Mouse (Mus musculus) heart, embryonic 15.5 days (tissue): ENCODE results near the gene Nmral1. TPM values are rescaled to one million over a fixed set of nuclear protein-coding genes. Genes with fewer than 3 reads are reported as not detected.

ENCODE experiments used
- ATAC-seq: fragments of 200-750 bp; cut with Nextera tagmentation; replicated peaks from 2 replicates; pipeline ENCODE4 v1.8.0; 2017; ENCODE audit warnings: low read depth, moderate TSS enrichment; ENCODE audit not compliant: insufficient number of reproducible peaks, insufficient read depth, low FRiP score
- H3K27ac ChIP-seq: fragments of 300-500 bp; sonication (generic); 2 replicates; pipeline ENCODE4 v1.5.1; 2015; ENCODE audit warnings: mild to moderate bottlenecking, inconsistent platforms
- H3K27me3 ChIP-seq: fragments of 300-500 bp; sonication (generic); 2 replicates; pipeline ENCODE4 v1.6.1; 2015; ENCODE audit warnings: inconsistent platforms
- H3K36me3 ChIP-seq: fragments of 300-500 bp; sonication (generic); 2 replicates; pipeline ENCODE4 v1.6.1; 2015; ENCODE audit warnings: mild to moderate bottlenecking, inconsistent platforms
- H3K4me1 ChIP-seq: fragments of 300-500 bp; sonication (generic); replicated peaks from 2 replicates; pipeline ENCODE4 v1.6.1; 2015; ENCODE audit warnings: inconsistent platforms
- H3K4me2 ChIP-seq: fragments of 300-500 bp; sonication (generic); 2 replicates; pipeline ENCODE4 v1.6.1; 2015; ENCODE audit warnings: inconsistent platforms, mild to moderate bottlenecking, moderate library complexity
- H3K4me3 ChIP-seq: fragments of 300-500 bp; sonication (generic); 2 replicates; pipeline ENCODE4 v1.5.1; 2015; ENCODE audit warnings: mild to moderate bottlenecking, inconsistent platforms
- H3K9ac ChIP-seq: fragments of 300-500 bp; sonication (generic); 2 replicates; pipeline ENCODE4 v1.6.1; 2015; ENCODE audit warnings: mild to moderate bottlenecking, inconsistent platforms
- H3K9me3 ChIP-seq: fragments of 300-500 bp; sonication (generic); replicated peaks from 2 replicates; pipeline ENCODE4 v1.6.1; 2016; ENCODE audit warnings: inconsistent platforms
- WGBS: fragments of 180-500 bp; shearing (Covaris S2); methylation state at CpG from one replicate; pipeline ENCODE4 v1.1.7; 2015; ENCODE audit warnings: mixed read lengths; 5-methylcytosine and 5-hydroxymethylcytosine counted together
- polyA plus RNA-seq: library from polyadenylated mRNA; unstranded; fragments of >200 nt; fragmentation: Nextera tagmentation; extraction: Ambion mirVana; gene quantifications from 2 replicates; pipeline ENCODE4 v1.2.1, GENCODE M21; 2015

Nmral1 gene
- polyA plus RNA-seq, 1 experiment from 2014 or later, result 25.2 TPM

DNA sequence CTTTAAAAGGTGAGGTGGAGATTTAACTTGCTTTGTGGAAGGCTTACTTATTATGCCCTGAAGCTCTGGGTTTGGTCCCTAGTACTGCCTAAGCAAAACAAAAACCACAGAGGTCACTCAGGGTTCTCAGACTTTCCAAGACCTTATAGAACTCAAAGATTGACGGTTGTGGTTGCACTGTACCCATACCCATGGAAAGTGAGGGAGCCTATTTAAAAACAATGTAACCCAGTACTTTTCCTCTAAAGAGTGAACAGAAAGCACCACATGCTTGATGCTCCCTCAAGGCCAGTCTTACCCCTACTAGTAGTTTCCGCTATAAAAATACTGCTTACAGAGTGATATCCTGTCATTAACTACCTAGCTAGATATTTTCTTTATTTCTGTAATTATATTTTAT lies 17.1 kb upstream of the Nmral1 start:
- H3K36me3 ChIP-seq, result no peaks in the 10 kb centered on the region; the same call in 1 of the 2 replicates
- no peaks in the 10 kb centered on the region for H3K27me3 ChIP-seq
- WGBS, result 83% methylated on average over 2 of the region's 2 CpGs
- no peak overlapping the region for H3K4me3 ChIP-seq
- no peak overlapping the region for H3K9ac ChIP-seq
- no peaks in the 10 kb centered on the region for H3K9me3 ChIP-seq
- H3K27ac ChIP-seq, result no peak overlapping the region
- no peak overlapping the region for H3K4me2 ChIP-seq
- H3K4me1 ChIP-seq, result no peaks in the 10 kb centered on the region
- ATAC-seq, result no peak

- ATAC-seq, result no peak
- Histone ChIP-seq H3K9ac (no peak overlapping the region), H3K27me3 (no peaks in the 10 kb centered on the region), H3K27ac (no peak overlapping the region), H3K4me1 (peaks cover 20% of the 10 kb centered on the region), H3K36me3 (no peaks in the 10 kb centered on the region; the same call in 1 of the 2 replicates), H3K4me3 (no peak overlapping the region), H3K9me3 (no peaks in the 10 kb centered on the region), H3K4me2 (no peak overlapping the region)
- WGBS, result 67% methylated on average over 3 of the region's 3 CpGs
Observed at GRCm38 (mm10) chr16:4730776-4731358, 11.7 kb upstream of the Nmral1 start.

GRCm38 (mm10) chr16:4727963-4728362 lies 8.8 kb upstream of the Nmral1 start:
- Histone ChIP-seq H3K9me3 (no peaks in the 10 kb centered on the region), H3K4me2 (peak overlapping the region; percentile 72), H3K4me3 (peak overlapping the region; percentile 73), H3K27me3 (no peaks in the 10 kb centered on the region), H3K36me3 (no peaks in the 10 kb centered on the region), H3K9ac (no peak overlapping the region), H3K4me1 (peaks cover 20% of the 10 kb centered on the region), H3K27ac (peak overlapping the region; percentile 54; the same call in 1 of the 2 replicates)
- WGBS, result 31% methylated on average over 1 of the region's 1 CpGs
- no peak for ATAC-seq

DNA sequence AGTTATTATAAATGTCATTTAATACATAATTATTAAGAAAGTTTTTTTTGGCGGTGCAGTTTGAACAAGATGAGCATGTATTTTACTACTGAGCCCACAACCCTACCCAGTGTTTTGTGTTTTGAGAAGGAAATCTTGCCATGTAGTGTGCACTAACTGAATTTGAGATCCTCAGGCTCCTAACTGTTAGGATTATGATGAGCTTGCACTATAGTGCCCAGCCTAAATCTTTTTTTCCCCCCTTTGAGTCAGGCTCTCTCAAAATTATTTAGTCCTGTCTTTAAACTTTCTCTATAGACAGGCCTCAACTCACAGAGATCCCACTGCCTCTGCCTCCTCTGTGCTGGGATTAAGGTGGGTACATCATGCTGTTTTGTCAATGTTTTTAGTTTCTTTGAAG lies 8.4 kb upstream of the Nmral1 start:
- Histone ChIP-seq H3K27ac (peak overlapping the region; percentile 54; the same call in 1 of the 2 replicates), H3K9ac (no peak overlapping the region)

DNA sequence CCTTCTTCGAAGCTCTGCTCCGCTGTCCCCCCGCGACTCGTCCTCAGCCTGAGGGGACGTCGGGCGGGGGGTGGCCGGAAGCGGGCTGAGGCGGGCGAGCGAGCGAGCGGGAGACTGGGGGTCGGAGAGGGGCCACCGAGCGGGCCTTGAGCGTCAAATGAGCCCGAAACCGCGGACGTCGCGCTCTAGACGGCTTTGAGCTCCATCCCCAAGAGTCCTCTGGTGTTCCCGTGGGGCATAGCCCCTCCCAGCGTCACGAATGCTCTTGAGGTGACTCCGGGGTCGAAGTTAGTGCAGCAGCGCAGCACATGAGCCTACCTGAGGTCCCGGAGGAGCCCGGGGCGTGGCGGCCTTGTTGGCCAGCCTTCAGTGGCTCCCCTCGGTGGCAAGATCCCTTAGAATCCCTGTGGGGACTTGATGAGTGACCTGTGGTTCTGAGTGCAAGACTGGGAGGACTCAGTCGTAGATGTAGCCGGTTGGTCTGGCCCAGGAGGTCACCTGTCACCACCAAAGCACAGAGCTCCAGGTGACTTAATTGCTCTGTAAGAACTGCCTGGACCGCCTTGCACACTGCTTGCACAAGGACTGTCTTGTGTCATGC lies 7.5 kb upstream of the Nmral1 start:
- WGBS, result 1% methylated on average over 40 of the region's 40 CpGs
- ATAC-seq, result peak; percentile 71

More for the DNA sequence above, 8.4 kb upstream of the Nmral1 start:
- H3K4me3 ChIP-seq, result peak overlapping the region; percentile 73
- H3K9me3 ChIP-seq, result no peaks in the 10 kb centered on the region
- no peaks in the 10 kb centered on the region for H3K36me3 ChIP-seq
- peaks cover 20% of the 10 kb centered on the region for H3K4me1 ChIP-seq
- ATAC-seq, result no peak
- H3K4me2 ChIP-seq, result peak overlapping the region; percentile 72
- H3K27me3 ChIP-seq, result no peaks in the 10 kb centered on the region
- 84% methylated on average over 1 of the region's 1 CpGs for WGBS

GRCm38 (mm10) chr16:4725780-4726527 lies 6.8 kb upstream of the Nmral1 start, which contains the start of gene Hmox2:
Hmox2 (plus strand) TSS chr16:4726361.
- Histone ChIP-seq H3K9ac (peak within 1 kb of the TSS; percentile 81), H3K27ac (peak within 1 kb of the TSS; percentile 87), H3K4me3 (peak within 1 kb of the TSS; percentile 73), H3K4me1 (peaks cover 20% of the 10 kb centered on the region), H3K9me3 (no peaks in the 10 kb centered on the region), H3K27me3 (no peaks in the 10 kb centered on the region), H3K36me3 (no peaks in the 10 kb centered on the region), H3K4me2 (peak within 1 kb of the TSS; percentile 72)
- WGBS, result 4% methylated on average over 35 of the region's 35 CpGs
- ATAC-seq, result peak; percentile 94

More for the DNA sequence above, 7.5 kb upstream of the Nmral1 start:
- Histone ChIP-seq H3K9ac (peak overlapping the region; percentile 81), H3K9me3 (no peaks in the 10 kb centered on the region), H3K4me3 (peak overlapping the region; percentile 73), H3K27ac (peak overlapping the region; percentile 87), H3K4me2 (peak overlapping the region; percentile 72), H3K4me1 (peaks cover 20% of the 10 kb centered on the region), H3K36me3 (no peaks in the 10 kb centered on the region), H3K27me3 (no peaks in the 10 kb centered on the region)

DNA sequence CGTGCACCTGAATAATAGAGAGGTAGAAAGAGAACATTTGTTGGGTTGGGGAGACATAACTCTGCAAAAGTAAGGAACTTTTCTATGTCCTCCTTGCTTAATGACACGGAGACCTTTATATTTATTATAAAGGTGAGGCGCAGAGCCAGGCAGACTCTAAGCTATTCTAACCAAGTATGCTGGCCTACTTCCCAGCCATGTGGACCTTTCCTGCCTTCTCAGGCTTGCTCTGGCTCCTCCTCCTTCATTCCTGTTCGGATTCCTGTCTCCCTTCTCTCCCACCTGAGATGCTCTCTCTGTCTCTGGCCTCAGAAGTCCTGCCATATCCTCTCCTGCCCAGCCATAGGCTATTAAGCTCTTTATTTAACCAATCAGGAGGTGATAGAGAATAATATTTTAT lies 6.1 kb upstream of the Nmral1 start:
- no peaks in the 10 kb centered on the region for H3K36me3 ChIP-seq
- WGBS, result 67% methylated on average over 4 of the region's 4 CpGs
- H3K9me3 ChIP-seq, result no peaks in the 10 kb centered on the region
- H3K9ac ChIP-seq, result no peak overlapping the region
- H3K4me3 ChIP-seq, result no peak overlapping the region
- ATAC-seq, result no peak
- peaks cover 18% of the 10 kb centered on the region for H3K4me1 ChIP-seq
- H3K4me2 ChIP-seq, result no peak overlapping the region
- no peak overlapping the region for H3K27ac ChIP-seq
- no peaks in the 10 kb centered on the region for H3K27me3 ChIP-seq

DNA sequence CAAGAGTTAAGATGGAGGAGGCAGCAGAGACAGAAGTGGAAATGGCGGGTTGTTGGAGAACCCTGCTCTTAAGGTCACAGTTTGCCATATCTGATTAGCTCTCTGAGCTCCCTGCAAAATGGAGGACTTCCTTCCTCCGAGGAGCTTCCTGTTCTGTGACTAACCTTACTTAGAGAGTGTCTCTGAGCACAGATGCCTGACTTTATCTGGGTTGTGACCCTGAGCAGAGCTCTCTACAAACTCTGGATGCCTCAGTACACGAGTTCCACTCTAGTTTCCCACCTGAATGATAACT lies 3.7 kb upstream of the Nmral1 start:
- Histone ChIP-seq H3K9me3 (no peaks in the 10 kb centered on the region), H3K4me2 (no peak overlapping the region), H3K36me3 (no peaks in the 10 kb centered on the region), H3K4me1 (peaks cover 16% of the 10 kb centered on the region), H3K27ac (no peak overlapping the region), H3K27me3 (no peaks in the 10 kb centered on the region), H3K9ac (no peak overlapping the region), H3K4me3 (no peak overlapping the region)
- WGBS, result 57% methylated on average over 3 of the region's 3 CpGs
- no peak for ATAC-seq

GRCm38 (mm10) chr16:4722128-4722914 lies 3.2 kb upstream of the Nmral1 start:
- H3K4me1 ChIP-seq, result peaks cover 12% of the 10 kb centered on the region
- H3K4me2 ChIP-seq, result no peak overlapping the region
- no peak overlapping the region for H3K4me3 ChIP-seq
- 61% methylated on average over 7 of the region's 7 CpGs for WGBS
- no peaks in the 10 kb centered on the region for H3K9me3 ChIP-seq
- H3K27me3 ChIP-seq, result no peaks in the 10 kb centered on the region
- H3K9ac ChIP-seq, result no peak overlapping the region
- no peaks in the 10 kb centered on the region for H3K36me3 ChIP-seq
- no peak overlapping the region for H3K27ac ChIP-seq
- ATAC-seq, result no peak

GRCm38 (mm10) chr16:4717866-4718265 lies 1.3 kb downstream of the Nmral1 start:
- H3K4me3 ChIP-seq, result peak overlapping the region; percentile 70
- peaks cover 8% of the 10 kb centered on the region; the same call in 1 of the 2 replicates for H3K4me1 ChIP-seq
- peak overlapping the region; percentile 73 for H3K4me2 ChIP-seq
- no peaks in the 10 kb centered on the region for H3K27me3 ChIP-seq
- peak overlapping the region; percentile 56; the same call in 1 of the 2 replicates for H3K9ac ChIP-seq
- WGBS, result 80% methylated on average over 3 of the region's 3 CpGs
- no peaks in the 10 kb centered on the region for H3K9me3 ChIP-seq
- H3K27ac ChIP-seq, result no peak overlapping the region
- no peak for ATAC-seq
- H3K36me3 ChIP-seq, result 0 out of 2 replicates have a peak, but pooled peaks cover 7% of the 10 kb centered on the region
